Mouse (Mus musculus): ENCODE measurements around the gene Idi1. TPM values are rescaled to one million over a fixed set of nuclear protein-coding genes. Genes with fewer than 3 reads are reported as not detected.
"Not testable (repeated sequence)": the region's sequence is repeated elsewhere in the genome, so short reads cannot be mapped to it uniquely, and the experiment has no call there.

Gene Idi1
- total RNA-seq (2017) = 39.5 and 68.1 TPM in 2 replicates

GRCm38 (mm10) chr13:8885445-8886184 is at the start of gene Idi1:
Gene Idi1 (plus strand): TSS chr13:8885501.
- ATAC-seq (replicated peaks in 1 of 2; ENCODE audit: insufficient read depth in 1 of 2, low FRiP score in 2 of 2, low TSS enrichment in 1 of 2, low read depth in 1 of 2, poor library complexity in 2 of 2, severe bottlenecking in 2 of 2) = peak; percentile 98 to 99

DNA sequence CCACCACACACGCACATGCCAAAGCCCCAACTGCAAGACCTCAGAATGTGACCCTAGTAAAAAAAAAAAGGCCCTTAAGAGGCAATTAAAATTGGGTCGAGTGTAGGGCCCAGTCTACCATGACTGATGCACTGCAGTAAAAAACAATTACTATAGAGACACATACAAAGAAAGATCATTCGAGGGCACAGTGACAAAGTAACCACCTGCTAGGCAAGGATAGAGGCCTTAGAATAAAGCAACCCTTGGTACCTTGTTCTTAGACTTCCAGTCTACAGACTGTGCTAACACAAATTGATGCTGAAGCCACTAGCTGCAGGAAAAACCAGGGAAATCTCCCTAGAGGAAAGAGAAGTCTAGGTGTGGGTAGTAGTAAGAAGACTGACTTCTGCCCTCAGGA is 46.9 kb upstream of the Idi1 start:
- ATAC-seq (replicated peaks in 1 of 2; ENCODE audit: insufficient read depth in 1 of 2, low FRiP score in 2 of 2, low TSS enrichment in 1 of 2, low read depth in 1 of 2, poor library complexity in 2 of 2, severe bottlenecking in 2 of 2) = no peak

DNA sequence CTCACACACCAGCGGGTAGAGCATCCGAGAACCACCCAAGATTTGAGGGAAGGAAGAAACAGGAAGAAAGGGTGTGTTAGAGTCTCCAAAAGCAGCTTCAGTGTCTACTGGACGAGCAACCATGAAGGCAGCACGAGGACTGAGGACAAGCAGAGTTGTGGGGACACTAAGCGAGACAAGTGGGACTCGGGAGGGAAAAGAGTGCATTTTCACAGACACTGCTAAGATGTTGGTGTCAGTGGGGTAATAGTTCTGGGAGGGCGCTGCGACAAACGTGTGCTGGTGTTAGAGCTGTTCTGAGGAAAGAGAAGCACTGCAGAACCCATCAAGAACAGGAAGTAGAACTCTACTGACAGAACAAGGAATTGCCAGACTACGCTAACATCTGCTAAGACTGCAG is 46.2 kb upstream of the Idi1 start:
- no peak for ATAC-seq (replicated peaks in 1 of 2; ENCODE audit: insufficient read depth in 1 of 2, low FRiP score in 2 of 2, low TSS enrichment in 1 of 2, low read depth in 1 of 2, poor library complexity in 2 of 2, severe bottlenecking in 2 of 2)

GRCm38 (mm10) chr13:8839937-8840336 is 45.4 kb upstream of the Idi1 start:
- ATAC-seq (replicated peaks in 1 of 2; ENCODE audit: insufficient read depth in 1 of 2, low FRiP score in 2 of 2, low TSS enrichment in 1 of 2, low read depth in 1 of 2, poor library complexity in 2 of 2, severe bottlenecking in 2 of 2) = no peak

GRCm38 (mm10) chr13:8840941-8841340 is 44.4 kb upstream of the Idi1 start:
- ATAC-seq (replicated peaks in 1 of 2; ENCODE audit: insufficient read depth in 1 of 2, low FRiP score in 2 of 2, low TSS enrichment in 1 of 2, low read depth in 1 of 2, poor library complexity in 2 of 2, severe bottlenecking in 2 of 2) = no peak

- not testable (repeated sequence) for ATAC-seq (replicated peaks in 1 of 2; ENCODE audit: insufficient read depth in 1 of 2, low FRiP score in 2 of 2, low TSS enrichment in 1 of 2, low read depth in 1 of 2, poor library complexity in 2 of 2, severe bottlenecking in 2 of 2)
These were observed 43.5 kb upstream of the Idi1 start for GRCm38 (mm10) chr13:8841846-8842245.

DNA sequence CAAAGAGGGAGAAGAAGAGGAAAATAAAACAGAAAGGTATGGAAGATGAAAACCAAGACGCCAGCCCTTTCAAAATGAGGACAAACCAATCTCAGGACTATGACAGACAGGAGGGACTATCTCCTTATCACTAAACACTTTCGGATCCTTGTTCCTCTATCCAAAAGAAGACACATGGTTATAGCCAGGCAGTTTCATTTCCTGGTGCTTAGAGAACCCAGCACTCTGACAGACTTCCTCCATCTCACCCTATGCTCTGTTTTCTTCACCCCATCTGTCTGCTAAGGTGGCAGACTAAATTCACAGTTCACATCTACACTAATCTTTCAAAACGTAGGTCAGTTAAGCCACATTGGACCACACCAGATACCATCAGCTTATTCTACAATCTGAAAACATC is 43.0 kb upstream of the Idi1 start:
- ATAC-seq (replicated peaks in 1 of 2; ENCODE audit: insufficient read depth in 1 of 2, low FRiP score in 2 of 2, low TSS enrichment in 1 of 2, low read depth in 1 of 2, poor library complexity in 2 of 2, severe bottlenecking in 2 of 2) = no peak; a peak in 1 of 4 replicates

GRCm38 (mm10) chr13:8847702-8848101 is 37.6 kb upstream of the Idi1 start:
- peak; percentile 78 to 88; a peak in 3 of 4 replicates for ATAC-seq (replicated peaks in 1 of 2; ENCODE audit: insufficient read depth in 1 of 2, low FRiP score in 2 of 2, low TSS enrichment in 1 of 2, low read depth in 1 of 2, poor library complexity in 2 of 2, severe bottlenecking in 2 of 2)

DNA sequence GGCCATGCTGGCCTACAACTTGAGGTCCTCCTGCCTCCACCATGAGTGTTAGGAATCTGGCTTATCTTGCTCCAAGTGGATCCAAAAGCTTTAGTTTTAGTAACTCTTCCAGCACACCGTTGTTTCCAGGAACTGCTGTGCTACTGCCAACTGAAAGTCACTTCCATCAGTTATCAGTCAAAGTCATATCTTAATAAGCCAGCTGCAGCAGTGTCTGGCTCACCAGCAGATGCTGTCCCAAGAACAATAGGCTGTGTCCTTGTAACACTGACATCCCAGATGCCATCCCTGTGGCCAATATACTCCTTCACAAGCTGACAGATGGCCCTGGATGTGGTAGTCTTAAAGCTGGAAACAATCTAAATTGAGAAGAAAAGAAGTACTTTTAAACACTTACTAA is 36.0 kb upstream of the Idi1 start:
- ATAC-seq (replicated peaks in 1 of 2; ENCODE audit: insufficient read depth in 1 of 2, low FRiP score in 2 of 2, low TSS enrichment in 1 of 2, low read depth in 1 of 2, poor library complexity in 2 of 2, severe bottlenecking in 2 of 2) = no peak

- no peak for ATAC-seq (replicated peaks in 1 of 2; ENCODE audit: insufficient read depth in 1 of 2, low FRiP score in 2 of 2, low TSS enrichment in 1 of 2, low read depth in 1 of 2, poor library complexity in 2 of 2, severe bottlenecking in 2 of 2)
These were observed 31.9 kb upstream of the Idi1 start for GRCm38 (mm10) chr13:8853424-8853823.

- no peak for ATAC-seq (replicated peaks in 1 of 2; ENCODE audit: insufficient read depth in 1 of 2, low FRiP score in 2 of 2, low TSS enrichment in 1 of 2, low read depth in 1 of 2, poor library complexity in 2 of 2, severe bottlenecking in 2 of 2)
These were observed 30.5 kb upstream of the Idi1 start for GRCm38 (mm10) chr13:8854769-8855168.

GRCm38 (mm10) chr13:8858453-8858852 is 26.8 kb upstream of the Idi1 start:
- ATAC-seq (replicated peaks in 1 of 2; ENCODE audit: insufficient read depth in 1 of 2, low FRiP score in 2 of 2, low TSS enrichment in 1 of 2, low read depth in 1 of 2, poor library complexity in 2 of 2, severe bottlenecking in 2 of 2) = no peak

- no peak for ATAC-seq (replicated peaks in 1 of 2; ENCODE audit: insufficient read depth in 1 of 2, low FRiP score in 2 of 2, low TSS enrichment in 1 of 2, low read depth in 1 of 2, poor library complexity in 2 of 2, severe bottlenecking in 2 of 2)
These were observed 24.4 kb upstream of the Idi1 start for GRCm38 (mm10) chr13:8860861-8861260.

GRCm38 (mm10) chr13:8864990-8865389 is 20.3 kb upstream of the Idi1 start:
- ATAC-seq (replicated peaks in 1 of 2; ENCODE audit: insufficient read depth in 1 of 2, low FRiP score in 2 of 2, low TSS enrichment in 1 of 2, low read depth in 1 of 2, poor library complexity in 2 of 2, severe bottlenecking in 2 of 2) = no peak

GRCm38 (mm10) chr13:8866612-8867011 is 18.7 kb upstream of the Idi1 start:
- no peak for ATAC-seq (replicated peaks in 1 of 2; ENCODE audit: insufficient read depth in 1 of 2, low FRiP score in 2 of 2, low TSS enrichment in 1 of 2, low read depth in 1 of 2, poor library complexity in 2 of 2, severe bottlenecking in 2 of 2)

DNA sequence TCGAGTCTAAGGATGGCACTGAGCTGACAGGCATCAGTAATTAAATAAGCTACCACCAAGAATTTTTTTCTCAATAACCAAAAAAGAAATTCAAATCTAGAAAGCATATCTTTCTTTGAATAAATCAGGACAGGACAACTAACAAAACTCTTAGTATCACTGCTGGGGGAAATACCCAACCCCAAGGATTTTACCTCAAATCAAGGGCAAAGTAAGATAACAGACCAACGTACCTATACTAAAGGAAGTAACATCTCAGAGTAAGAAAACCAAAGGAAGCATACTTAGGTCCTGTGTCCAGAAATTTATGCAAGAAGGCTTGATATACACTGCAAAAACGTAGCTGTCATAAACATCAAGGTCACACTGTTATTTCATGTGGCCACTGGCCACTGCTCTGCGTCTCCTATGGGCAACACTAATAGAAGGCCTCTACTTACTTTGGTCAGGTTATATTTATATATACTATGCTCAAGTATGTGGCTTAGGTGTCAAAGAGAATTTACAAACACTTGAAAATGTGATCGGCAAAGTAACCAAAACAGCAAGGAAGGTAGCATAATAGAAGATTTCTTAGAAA is 15.6 kb upstream of the Idi1 start:
- no peak for ATAC-seq (replicated peaks in 1 of 2; ENCODE audit: insufficient read depth in 1 of 2, low FRiP score in 2 of 2, low TSS enrichment in 1 of 2, low read depth in 1 of 2, poor library complexity in 2 of 2, severe bottlenecking in 2 of 2)

DNA sequence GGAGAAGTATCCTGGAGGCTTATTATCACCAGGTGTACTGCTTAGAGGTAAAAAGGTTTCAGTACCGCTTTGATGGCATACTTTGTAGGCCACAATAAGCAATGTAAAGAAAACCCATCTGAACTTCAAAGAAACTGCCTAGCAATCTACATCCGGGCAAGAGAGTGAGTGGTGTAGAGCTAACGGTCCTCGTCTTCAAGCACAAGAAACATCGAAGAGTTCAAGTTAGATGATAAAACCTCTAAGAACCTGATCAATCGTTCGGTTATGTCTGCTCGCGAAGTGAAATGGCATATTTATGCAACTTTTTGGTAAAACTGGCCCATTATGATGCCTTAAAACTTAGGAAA is 15.2 kb upstream of the Idi1 start:
- no peak for ATAC-seq (replicated peaks in 1 of 2; ENCODE audit: insufficient read depth in 1 of 2, low FRiP score in 2 of 2, low TSS enrichment in 1 of 2, low read depth in 1 of 2, poor library complexity in 2 of 2, severe bottlenecking in 2 of 2)

DNA sequence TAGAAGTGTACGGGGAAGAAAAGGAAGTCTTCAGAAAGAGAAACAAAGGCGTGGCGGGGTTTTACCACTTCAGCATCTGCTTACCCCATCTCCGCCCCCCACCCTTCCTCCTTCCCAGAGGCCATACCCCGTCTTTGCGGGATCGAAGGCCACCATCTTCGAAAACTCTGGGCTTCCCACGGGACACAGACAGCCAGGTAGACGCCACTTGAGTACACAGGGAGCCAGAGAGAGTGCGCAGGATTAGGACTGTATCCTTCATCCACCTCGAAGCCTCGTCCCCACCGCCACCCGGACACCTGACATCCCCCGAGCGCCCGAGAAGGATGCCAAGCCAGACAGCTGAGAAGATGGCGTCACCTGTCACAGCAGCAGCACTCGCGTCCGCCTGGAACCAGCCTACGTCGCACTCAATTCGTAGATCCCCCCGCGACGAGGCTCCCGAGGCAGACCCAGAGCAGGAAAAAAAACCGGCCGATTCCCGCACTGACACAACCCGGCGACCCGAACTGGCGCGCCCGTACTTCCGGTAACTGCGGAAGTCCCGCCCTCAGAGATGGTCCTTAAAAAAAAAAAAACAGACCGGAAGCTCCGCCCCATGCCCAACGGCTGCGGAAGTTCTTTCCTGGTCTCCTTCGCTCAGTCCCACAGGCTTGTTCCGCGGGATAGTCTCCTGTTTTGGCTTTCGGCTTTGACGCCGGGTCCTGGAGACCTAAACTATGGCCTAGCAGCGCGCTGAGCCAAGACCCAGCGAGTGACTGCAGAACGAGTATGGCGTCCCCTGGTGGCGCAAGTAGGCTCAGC is 14.6 kb upstream of the Idi1 start:
- peak; percentile 87 to 90 for ATAC-seq (replicated peaks in 1 of 2; ENCODE audit: insufficient read depth in 1 of 2, low FRiP score in 2 of 2, low TSS enrichment in 1 of 2, low read depth in 1 of 2, poor library complexity in 2 of 2, severe bottlenecking in 2 of 2)

All from hematopoietic stem cell, adult 5-6 weeks (primary cell).